Mouse (Mus musculus): ENCODE data around the gene Fbln2.

Gene Fbln2

DNA sequence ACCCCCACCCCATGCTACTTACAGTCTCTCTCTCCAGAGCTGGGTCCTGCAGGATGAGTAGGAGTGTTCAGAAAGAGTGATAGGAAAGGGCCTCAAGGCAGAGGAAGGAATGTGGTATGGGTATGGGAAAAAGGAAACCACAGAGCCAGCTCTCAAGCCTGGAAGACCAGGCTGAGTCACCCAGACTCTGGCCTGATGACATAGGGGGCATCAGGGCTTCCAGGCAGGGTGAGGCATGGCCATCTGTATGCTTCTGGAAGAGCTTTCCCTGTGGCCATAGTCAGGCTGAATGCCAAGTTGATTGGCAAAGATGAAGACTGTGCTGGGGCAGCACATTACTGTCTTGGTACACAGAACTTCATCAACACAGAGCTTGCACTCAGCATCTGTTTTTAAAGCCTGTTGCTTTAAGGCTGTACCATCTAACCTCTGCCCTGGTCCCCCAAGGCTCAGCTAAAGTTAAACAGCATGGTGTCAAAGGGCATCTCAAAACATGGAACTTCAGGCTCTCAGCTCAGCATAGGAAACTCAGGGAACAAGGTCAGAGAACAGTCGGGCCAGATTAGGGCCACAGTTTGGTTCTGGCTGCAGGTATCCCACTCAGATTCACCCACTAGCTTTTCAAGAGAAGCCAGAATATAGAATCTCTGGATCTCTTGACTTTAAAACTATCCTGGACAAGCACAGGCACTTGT lies 19.3 kb upstream of the Fbln2 start:
- DNase-seq (ENCODE audit: low read depth), result no peak

DNA sequence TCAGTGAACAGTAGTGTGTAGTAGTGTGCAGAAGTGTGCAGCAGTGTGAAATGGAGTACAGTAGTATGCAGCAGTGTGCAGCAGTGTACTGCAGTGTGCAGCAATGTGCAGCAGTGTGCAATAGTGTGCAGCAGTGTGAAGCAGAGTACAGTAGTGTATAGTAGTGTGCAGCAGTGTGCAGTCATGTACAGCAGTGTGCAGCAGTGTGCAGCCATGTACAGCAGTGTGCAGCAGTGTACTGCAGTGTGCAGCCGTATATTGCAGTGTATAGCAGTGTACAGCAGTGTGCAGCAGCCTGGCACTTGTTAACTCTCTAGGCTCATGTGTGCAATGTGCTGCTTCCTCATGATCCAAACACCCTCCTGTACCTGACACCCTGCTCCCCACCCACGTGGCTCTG lies 13.8 kb upstream of the Fbln2 start:
- no peak for DNase-seq (ENCODE audit: low read depth)

DNA sequence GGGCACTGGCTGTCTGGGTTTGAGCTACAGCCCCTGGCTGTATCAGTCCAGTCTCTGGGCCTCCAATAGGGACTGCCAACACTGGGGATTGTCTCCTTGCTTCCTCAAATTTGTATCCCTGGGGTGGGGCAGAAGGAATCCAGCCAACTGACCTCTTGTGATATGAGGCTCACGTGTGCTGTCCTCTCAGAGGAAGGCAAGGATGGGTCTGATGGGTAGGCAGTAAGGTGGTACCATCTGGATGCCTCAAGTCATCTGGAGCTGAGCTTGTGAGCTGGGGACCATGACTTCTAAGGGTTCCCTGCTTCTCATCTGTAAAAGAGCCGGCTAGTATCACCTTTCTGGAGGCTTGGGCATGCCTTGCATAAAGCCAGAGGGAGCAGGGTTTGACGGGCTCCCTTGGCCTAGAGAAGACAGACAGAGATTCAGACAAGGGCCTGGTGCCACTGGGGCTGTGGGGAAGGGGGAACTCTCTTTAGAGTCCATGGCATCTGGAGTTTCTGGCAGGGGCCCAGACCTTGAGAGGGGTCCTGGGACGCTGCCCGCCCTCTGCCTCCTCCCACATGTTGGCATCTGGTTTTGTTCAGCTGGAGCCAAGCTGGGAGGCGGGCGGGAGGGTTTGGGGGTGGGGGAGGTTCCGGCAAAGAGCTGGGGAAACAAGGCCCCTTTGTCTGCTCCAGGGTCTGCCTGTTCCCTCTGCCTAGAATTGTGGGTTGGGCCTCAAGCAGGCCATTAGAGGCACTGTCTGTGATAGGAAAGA lies 11.6 kb upstream of the Fbln2 start:
- no peak for DNase-seq (ENCODE audit: low read depth)

DNA sequence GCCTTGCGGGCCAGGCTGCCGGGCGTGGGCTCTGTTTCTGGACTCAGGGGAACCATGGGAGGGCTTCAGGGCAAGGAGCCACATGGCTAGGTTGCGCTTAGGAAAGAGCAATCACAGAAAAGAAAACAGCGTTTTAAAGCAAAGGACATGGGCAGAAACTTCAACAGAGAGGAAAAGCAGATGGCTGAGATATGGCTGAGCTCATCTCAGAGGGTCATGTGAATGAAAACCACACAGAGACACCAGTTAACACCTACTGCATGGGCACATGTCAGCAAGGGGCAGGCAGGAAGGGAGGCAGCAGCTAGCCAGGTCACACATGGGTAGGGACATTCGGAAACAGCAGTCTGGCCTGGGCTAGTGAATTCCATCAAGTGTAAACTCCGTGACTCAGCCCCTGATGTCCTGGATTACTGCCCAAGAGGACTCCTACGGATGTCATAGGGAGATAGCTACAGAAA lies 10.3 kb upstream of the Fbln2 start:
- no peak for DNase-seq (ENCODE audit: low read depth)

DNA sequence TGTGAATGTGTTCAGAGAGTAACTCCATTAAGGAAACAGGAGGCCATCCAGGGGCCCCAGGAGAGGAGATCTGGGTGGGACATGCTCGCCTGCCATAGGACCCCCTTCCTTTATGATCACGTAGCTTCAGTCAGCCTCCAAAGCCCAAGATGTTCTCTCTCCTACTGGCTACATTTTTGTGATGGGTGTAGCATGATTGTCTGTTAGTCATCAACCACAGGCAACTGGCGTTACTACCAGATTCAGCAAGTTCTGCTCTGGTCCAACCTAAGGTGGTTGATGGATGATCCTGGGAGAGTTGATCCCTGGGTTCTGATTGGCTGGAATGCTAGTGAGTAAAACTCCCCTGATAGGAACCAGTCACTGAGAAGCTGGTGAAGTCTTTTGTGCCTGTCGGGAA lies 9.7 kb upstream of the Fbln2 start:
- DNase-seq (ENCODE audit: low read depth), result no peak

DNA sequence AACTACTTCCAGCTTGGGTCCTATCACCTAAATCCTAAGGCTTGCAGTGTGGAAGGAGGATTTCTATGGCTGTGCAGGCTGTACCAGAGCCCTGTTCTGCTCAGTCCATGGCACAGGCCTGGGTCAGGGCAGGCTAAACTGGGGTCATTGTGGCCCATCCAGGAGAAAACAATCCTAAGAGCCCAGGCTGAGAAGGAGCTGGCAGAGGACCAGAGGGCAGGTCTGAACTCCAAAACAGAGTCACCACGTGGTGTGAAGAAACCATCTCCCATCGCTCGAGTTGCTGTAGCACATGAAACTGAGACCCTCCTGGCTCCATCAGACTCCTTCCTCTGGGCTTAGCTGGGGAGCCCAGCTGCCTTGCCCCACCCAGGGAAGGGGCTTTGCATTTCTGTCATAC lies 6.9 kb upstream of the Fbln2 start:
- DNase-seq (ENCODE audit: low read depth), result no peak

DNA sequence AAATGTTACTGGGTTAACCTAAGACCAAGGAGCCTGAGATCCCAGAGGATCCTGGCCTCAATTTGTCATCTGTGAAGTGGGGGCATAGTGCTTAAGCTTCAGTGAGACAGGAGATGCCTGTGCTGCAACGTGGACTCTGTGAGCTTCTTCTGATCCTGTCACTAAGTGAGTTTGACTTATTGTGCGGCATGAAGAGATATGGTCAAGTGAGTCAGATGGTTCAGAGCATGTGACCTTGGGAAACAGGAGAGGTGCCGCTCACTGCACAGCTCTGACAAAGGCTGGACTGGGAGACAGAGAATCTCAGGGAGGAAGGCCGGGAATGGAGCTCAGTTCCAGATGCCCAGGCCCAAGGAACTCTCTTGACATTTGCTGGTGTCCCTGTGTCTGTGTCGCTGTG lies 6.5 kb upstream of the Fbln2 start:
- no peak for DNase-seq (ENCODE audit: low read depth)

DNA sequence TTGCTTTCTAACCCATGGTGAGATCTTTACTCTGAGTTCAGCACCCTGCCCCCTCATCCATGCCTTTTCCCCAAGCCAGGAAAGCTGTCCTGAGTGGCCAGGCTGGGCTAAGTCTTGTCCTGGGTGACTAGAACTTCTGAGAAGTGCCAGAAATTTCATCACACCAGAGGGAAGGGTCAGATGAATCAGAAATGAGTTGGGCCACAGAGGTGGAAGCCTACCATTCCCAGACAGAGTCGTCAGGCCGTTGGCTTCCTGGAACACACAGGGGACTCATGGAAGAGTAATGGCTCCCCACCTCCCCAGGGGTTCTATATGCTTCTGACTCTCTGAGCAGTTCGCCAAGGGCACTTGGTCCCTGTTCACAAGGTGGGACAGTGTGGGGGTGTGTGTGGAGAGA lies 4.8 kb upstream of the Fbln2 start:
- DNase-seq (ENCODE audit: low read depth), result no peak

DNA sequence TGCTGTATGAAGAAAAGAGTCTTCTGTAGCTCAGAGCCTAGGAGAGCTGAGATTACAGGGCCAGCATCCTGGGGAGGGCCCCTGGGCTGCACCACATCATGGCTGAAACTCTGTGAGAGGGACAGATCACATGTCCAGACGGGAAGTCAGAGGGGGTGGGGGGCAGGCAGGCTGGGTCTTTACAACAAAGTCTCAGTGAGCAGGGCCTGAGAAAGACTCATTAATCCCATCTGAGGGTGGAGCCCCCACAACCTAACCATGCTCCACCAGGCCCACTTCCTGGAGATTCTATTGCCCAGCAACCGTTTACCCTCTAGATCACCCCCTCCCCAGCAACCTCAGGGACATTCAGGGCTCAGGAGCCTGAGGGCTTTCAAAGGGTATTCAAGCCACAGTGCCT lies 2.5 kb upstream of the Fbln2 start:
- DNase-seq (ENCODE audit: low read depth), result no peak

DNA sequence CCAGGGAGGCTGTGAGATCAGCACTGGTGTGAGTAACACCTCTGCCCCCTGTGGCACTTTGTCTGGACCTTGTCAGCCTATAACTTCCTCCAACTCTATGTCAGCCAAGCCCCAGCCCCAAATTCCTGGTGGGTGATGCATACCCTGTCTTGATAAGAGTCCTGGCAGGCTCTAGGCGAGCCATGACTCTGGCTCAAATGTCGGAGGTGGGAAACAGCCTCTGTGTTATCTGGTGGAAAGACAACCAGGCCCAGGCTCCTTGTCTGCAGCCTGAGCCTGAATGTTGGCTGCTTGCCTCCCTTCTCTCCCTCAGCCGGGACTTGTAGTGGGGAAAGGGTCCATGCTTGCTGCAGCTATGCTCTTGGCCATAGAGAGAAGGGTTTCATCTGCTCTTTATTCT lies 1.4 kb upstream of the Fbln2 start:
- no peak for DNase-seq (ENCODE audit: low read depth)

DNA sequence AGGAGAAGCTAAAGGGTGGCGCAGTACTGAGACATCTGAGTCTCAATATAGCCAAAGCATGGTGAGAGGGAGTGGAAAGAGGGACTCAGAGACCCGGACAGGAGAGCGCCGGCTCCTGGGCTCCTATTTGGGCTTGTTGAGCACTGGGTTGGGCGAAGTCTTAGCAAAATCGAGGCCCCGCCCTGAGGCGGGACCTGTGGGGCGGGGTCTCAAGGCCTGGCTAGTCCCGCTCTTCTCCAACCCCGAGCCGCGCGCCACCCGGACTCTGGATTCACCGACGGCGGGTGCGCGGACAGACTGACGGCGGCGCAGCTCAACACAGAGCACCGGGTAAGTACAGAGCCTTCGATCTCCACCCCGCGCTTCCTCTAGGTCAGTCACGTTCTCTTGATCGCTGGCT lies 316 bp downstream of the Fbln2 start:
- peak; percentile 31 for DNase-seq (ENCODE audit: low read depth)

DNA sequence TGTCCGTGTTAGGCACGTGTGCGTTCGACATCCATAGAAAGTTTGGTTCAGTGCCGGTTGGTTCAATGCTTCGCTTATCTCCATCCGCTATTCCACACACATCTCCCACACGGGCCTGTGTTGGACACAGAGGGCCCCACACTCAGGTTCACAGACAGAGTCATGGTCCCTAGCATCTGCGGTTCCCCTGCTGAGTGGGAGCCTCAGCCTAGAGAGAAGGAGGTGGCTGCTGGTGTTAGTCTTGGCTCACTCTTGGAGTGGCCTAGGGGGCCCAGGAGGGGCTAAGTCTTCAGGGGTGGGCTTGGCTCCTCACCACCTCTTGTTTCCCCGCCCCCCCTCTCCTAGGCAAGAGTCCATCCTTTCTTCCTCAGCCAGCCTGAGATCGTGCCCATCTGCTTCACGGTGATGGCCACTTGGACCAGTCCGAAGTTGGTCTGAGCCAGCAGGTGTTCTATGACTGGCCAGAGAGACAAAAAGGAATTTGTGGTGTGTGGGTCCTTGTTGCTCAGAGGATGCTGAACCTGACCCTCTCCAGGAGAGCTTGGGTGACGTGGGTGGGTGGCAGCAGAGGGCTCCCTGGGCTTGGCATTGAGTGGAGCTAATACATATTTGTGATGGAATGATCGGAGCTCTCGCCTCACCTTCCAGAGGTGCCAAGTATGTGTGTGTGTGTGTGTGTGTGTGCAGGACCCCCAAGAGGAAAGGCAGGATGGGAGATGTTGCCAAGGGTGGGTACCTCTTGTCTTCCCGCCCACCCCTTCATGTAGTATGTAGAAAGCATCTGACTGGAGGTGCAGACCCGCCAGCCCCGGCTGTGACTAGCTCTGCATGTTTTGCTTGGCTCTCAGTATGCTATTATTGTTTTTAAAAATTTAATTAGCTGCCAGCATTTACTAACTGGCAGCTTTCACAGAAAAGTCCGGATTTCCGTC lies 1.3 kb downstream of the Fbln2 start:
- no peak for DNase-seq (ENCODE audit: low read depth)

DNA sequence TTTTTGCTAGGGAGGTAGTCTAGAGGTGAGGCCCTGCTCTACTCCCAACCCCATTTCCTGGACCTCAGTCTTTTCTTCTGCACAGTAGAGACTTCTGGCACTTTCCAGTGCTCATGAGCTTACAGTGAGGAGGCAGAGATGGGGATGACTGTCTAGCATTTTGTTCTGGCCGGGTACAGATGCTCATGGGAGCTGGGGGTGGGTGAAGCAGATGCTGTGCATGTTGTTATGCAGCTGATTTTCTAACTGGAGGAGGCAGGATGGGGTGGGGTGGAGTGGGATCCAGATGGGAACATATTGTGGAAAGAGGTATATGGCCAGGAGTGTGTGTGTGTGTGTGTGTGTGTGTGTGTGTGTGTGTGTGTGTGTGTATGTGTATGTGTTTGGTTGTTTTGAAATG lies 3.2 kb downstream of the Fbln2 start:
- DNase-seq (ENCODE audit: low read depth), result no peak

DNA sequence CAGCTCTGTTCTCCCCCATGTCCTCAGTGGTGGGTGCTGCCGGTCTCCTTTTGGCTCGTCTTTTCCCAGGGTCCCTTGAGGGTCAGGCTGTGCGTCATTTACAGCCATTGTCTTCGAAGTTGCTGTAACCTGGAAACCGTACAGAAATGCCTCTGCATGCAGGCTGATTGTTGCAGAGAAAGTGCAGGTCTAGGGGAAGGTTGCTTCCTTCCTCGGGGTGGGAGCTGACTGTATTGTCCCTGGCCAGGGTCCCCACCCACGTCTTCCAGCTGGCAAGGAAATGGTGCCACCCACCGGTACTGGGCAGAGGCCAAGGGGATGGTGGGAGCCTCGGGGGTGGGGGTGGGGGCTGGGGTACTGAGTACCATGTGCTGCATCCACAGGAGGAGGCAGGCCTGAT lies 6.2 kb downstream of the Fbln2 start:
- no peak for DNase-seq (ENCODE audit: low read depth)

DNA sequence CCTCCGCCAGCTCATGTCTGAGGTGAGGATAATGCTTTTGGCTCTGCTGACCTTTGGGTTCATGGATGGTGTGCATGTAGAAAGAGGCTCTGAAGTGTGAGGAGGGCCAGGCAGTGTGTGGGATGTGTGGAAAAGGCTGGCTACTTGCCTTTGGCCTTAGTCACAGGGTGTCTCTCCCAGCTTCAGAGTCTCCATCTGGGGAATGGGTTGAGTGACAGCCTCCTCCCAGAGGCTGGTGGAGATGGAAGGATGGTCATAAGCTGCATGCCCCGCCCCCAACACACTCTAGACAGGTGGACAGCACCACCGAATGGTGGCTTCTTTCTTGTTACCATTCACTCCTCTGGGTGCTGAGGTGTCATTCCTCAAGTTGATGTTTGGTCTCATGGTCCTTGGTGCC lies 6.6 kb downstream of the Fbln2 start:
- DNase-seq (ENCODE audit: low read depth), result no peak

DNA sequence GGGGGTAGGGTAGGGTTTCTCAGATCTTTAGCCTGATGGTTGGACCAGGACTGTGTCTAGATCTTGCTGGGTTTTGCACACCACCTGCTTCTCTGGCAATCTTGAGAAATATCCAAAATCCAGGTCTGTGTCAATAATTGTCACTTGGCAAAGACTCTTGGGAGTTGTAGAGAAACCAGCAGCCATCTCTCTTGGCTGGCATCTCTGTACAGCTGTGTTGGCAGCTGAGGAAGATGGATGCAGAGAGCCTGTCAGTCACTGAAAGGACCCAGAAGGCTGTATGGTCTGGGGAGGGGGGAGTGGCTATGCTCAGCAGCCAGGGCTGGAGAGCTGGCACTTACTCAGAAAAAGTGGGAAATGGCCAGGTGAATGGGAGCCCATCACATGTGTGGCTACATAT lies 7.8 kb downstream of the Fbln2 start:
- DNase-seq (ENCODE audit: low read depth), result no peak

DNA sequence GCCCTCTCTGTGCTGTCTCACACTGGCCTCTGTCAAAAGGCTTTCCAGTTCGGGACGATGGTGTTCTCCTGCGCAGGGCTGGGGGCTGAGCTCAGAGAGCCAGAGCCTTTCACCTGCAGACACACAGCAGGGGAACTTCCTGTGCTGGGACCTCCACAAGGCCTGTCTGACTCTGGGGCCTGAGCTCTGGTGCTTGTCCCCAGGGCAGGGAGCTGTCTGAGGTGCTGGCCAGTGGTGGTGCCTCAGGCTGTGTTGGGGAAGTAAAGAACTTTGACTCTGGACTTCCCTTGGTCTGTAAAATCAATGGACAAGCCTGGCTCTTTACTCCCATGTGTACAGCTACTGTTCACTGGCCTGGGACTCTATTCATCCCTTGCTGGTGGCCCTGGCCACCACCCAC lies 8.8 kb downstream of the Fbln2 start:
- no peak for DNase-seq (ENCODE audit: low read depth)

DNA sequence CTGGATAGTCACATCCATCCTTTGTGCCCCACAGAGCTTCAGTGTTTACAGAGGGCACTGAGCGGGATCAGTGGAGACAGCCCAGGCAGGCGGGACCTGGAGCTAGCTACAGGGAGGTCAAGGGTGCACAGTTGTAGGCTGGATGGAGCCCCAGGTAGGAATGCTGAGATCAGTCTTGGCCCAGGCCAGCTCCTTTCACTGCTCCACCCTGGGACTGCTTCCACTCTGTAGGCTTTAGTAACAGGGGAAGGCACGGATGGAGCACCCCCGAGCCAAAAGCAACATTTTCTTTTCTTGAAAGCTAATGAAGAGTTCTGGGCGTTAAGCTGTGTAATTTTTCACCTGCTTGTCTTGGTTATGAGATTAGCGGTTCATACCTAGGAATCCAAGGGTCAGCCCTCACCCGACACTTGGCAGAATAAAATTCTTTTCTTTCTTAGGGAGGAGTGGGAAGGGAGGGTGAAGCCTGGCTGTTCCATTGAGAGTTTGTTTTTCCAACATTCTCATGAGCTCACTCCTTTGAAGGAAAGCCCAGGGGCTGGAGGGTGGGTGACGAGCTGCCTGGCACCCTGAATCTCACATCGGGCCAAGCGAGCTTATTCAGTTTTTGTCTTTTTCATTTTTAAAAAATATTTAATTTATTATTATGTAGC lies 10.6 kb downstream of the Fbln2 start:
- no peak for DNase-seq (ENCODE audit: low read depth)

DNA sequence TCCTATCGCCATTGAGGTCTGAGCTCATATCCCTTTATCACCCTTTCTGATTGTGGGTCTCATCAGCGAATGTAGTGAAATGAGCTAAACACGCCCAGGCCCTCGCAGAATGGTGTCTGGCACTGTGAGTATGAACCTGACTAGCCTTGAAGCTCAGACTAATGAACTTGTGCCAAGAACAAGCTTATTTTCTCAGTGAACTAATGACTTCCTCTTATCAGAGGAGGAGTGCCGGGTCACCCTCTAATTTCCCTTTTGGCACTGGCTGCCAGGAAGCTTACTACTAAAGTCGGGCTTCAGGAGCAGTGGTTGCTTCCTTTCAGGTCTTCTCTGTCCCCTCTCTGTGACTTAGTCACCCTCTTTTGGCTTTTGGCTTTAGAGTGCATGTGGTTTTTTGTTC lies 12.7 kb downstream of the Fbln2 start:
- DNase-seq (ENCODE audit: low read depth), result no peak

DNA sequence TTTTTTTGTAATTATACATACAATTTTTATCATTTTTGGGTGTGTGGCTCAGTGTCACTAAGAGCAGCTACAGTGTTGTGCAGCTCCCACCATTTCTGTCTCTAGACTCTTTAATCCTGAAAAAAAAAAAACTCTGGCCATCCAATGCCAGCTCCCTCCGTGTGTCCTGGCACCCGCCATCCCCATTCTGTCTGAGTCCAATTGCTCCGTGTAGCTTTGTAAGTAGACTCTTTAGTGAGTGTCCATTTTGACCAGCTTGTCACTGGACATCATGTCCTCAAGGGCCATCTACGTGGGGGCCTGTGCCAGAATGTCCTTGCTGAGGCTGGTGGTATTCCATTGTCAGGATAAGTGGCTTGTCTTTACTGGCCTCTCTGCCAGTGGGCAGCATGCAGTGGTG lies 13.1 kb downstream of the Fbln2 start:
- no peak for DNase-seq (ENCODE audit: low read depth)

DNA sequence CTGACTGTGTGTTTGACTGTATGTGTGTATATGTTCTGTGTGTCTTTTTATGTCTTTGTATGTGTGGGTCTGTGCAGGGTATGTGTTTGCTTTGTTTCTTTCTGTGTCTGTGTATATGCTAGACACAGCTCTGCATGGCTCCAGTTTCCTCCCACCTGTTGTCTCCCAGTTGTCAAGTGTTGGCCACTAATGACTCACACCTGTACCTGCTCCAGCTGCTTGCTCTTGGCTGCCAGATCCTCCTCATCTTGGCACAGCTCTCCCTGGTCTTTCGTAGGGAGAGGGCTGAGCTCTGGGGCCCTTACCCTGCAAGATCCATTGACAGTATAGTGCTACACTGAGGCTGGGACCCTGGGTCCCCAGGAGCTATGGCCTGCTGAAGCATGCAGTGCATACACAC lies 13.8 kb downstream of the Fbln2 start:
- DNase-seq (ENCODE audit: low read depth), result no peak

DNA sequence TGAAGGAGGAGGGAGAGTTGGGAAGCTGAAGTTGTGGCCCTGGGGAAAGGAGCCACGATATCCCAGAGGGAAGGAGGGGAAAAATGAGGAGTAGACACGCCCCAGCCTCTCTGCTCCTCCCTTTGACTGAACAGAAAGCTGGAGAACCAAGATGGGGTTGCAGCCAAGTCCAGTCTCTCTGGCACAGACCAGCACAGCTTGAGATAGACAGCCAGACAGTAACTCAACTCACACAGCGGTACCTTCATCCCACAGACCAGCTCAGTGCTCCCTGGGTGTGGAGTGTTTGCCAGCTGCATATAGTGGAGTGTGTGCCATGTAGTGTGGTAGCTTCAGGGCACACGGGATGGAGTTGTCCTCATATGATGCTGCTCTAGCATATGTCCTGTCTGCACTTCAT lies 16.7 kb downstream of the Fbln2 start:
- no peak for DNase-seq (ENCODE audit: low read depth)

Data from c-Kit-positive CD71-negative TER-119-negative erythroid progenitor cells, embryonic 14.5 days (primary cell).